Mouse (Mus musculus): ENCODE measurements around the gene Gm12248.

DNA sequence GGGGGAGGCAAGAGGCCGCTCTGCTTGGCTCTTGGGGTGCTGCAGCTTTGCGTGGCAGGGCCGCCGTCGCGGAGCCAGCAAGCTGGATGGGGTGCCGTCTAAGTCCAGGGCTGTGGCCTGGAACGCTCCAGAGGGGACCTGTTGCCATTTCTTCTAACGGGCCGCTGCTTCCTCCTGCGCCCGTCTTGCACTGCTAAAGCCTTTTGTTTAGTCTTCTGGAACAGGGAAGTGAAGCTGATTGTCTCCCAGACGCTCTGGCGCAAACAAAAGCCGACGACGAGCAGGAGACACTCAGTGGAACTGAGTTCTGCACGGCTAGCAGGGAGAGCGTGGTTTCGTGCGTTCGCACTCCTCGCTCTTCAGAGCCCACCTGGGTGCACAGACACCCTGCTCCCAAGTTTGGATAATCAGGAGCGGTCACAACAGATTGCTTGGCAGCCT lies 11.4 kb upstream of the Gm12248 start:
- TF ChIP-seq ZNF384 (IDR thresholded peaks at IDR 0.05; ENCODE audit: low read depth, low read length) (no peak), GABPA (IDR thresholded peaks at IDR 0.05; ENCODE audit: insufficient replicate concordance, low read depth, low read length) (no peak), CTCF (conservative IDR thresholded peaks at IDR 0.05 in 1 of 2, IDR thresholded peaks at IDR 0.05 in 1 of 2; ENCODE audit: low read depth in 2 of 2, low read length in 2 of 2) (no peak), ELF1 (IDR thresholded peaks at IDR 0.05; ENCODE audit: low read depth, low read length) (no peak), USF2 (conservative IDR thresholded peaks at IDR 0.05; ENCODE audit: low read depth, low read length) (no peak), EP300 (IDR thresholded peaks at IDR 0.05; ENCODE audit: low read length) (0 out of 2 replicates have a peak, but pooled peaks have one; percentile 10), SIN3A (IDR thresholded peaks at IDR 0.05; ENCODE audit: low read length) (no peak; the same call in 1 of the 2 replicates), KAT2A (IDR thresholded peaks at IDR 0.05; ENCODE audit: insufficient replicate concordance, low read length) (no peak), CHD2 (IDR thresholded peaks at IDR 0.05; ENCODE audit: low read length) (no peak)

Data from CH12.LX (cell line).